Mouse (Mus musculus): Measurements from ENCODE around the gene Cdh5.
"Not testable (repeated sequence)": the region's sequence is repeated elsewhere in the genome, so short reads cannot be mapped to it uniquely, and the experiment has no call there.

The Cdh5 gene

DNA sequence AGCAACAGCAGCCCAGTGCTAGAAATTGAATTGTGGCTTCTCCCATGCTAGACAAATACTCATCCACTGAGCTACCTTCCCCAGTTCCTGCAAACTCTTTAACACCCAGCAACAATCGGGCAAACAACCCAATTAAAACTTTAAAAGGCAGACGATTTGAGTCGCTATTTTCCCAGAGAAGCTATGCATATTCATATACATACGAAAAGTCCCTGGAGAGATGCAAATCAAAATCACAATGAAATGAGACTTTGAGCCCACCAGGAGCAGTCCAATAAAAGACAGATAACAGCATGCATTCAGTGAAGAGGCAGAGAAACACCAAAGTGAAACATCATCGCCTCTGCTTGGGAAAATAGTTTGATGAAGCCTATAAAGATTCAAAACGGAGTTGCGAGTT, 8.1 kb upstream of the Cdh5 start:
- DNase-seq = no peak

DNA sequence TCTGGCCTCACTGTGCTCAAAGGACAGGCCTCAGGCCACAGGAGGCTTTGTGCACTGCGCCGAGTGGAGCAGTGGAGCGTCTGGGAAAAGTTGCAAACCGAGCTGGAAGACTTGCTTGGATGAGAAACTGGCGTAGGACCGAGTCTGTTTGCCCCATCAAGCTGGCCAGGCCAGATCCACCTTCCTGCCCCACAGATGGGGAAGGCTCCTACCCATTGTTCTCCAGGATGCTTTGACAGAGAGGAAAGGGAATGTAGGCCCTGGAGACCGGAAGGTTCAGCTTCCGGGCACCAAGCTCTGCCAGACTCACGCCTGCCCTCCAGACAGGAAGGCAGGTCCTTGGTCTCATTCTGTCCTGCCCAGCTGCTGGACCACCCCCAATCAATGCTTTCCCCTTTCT, 5.8 kb upstream of the Cdh5 start:
- DNase-seq = peak; percentile 38

GRCm38 (mm10) chr8:104096644-104097043, 4.8 kb upstream of the Cdh5 start:
- no peak for DNase-seq

GRCm38 (mm10) chr8:104098671-104099346, 2.6 kb upstream of the Cdh5 start:
- DNase-seq = no peak

- peak; percentile 31 for DNase-seq
These were observed 1.9 kb upstream of the Cdh5 start for GRCm38 (mm10) chr8:104099347-104100099.

DNA sequence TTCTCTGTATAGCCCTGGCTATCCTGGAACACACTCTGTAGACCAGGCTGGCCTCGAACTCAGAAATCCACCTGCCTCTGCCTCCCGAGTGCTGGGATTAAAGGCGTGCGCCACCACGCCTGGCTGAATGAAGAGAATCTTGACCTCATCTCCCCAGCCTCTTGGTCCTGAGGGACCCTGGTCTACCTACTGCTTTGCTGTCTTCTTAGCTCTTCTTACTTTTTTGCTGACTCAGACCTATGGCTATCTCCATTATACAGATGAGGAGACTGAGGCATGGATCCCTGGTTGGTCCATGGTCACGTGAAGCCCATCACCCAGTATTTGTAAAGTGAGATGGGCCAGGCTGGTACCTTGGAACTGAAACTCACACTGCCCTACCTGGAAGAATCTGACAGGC, 701 bp upstream of the Cdh5 start:
- not testable (repeated sequence) for DNase-seq

GRCm38 (mm10) chr8:104103462-104103861, 2.0 kb downstream of the Cdh5 start:
- no peak for DNase-seq

DNA sequence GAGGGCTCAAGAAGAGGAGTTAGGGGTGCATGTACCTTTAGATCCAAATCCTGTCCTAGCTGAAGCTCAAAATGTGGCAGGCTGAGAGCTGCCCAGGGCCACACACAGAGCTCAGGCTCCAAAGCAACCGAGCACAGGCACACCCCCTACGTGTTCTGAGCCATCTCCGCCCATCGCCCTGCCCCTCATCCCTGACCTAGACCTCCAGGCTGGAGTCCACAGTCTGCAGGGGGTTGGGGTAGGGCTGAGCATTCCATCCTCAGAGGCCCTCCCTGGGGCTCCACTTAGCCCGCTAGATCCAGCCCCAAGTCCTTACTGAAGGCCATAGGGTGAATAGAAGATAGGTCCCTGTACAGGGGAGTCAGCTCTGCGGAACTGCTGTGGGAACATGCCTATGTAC, 4.3 kb downstream of the Cdh5 start:
- no peak for DNase-seq

GRCm38 (mm10) chr8:104106276-104106946, 5.0 kb downstream of the Cdh5 start:
- DNase-seq = no peak

DNA sequence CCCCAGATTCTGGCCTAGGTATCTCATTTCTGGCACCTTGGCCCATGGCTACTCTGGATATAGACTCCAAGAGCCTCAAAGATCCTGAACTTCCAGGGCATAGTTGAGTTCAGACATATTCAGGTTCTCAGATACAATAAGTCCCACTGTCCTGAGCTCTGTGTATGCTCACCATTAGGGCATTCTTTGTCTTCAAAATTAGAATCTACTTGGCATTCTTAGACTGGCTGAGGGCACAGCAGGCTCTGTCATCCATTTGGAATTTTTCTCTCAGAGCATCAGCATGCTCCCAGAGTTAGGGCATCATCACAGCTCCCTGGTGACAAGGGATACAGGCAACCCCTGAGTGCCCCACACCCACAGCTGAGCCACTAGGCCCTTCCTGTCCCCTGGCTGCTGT, 5.7 kb downstream of the Cdh5 start:
- no peak for DNase-seq

DNA sequence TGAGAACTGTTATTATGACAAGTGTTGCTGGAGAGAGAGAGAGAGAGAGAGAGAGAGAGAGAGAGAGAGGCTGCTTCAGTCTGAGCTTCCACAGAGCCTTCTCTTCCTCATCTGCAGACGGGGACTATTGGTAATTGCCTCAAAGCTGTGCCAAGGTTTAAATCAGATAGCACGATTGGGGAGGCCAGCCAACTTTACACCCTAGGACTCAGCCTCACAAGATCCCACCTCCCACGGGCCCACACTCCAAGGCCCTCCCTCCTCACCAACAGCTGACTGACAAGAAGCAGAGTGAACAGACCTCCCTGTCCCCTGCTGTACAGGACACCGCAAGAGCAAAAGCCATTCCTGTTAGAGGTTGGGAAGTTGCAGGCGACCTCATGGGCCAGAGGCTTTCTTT, 6.6 kb downstream of the Cdh5 start:
- DNase-seq = no peak

DNA sequence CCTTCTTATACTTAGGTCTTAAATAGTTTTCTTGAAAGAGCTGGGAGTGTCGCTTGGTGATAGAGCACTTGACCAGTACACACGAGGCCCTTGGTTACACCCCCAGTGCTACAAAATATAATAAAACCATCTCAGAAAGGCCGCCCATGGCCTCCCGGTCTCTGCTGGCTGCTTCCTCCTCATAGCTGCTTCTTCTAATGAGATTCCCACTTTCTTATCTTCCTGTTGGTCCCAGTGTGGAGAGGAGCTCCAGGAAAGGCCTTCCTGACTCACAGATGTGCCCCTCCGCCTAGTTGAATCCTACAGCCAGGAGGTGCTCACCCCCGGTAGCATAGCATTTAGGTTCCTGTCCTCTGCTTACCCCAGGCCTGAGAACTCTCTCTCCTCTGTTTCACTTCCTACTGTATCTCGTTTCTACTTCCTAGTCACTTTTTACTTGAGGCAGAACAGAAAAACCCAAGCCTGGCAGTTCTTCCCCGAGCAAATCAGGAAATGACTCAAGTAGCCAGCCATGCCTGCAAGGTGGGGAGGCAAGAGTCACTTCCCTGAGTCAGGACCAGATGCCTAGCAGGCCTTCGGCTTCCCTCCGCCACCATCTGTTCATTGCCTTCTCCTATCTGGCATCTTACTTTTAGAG, 9.2 kb downstream of the Cdh5 start:
- DNase-seq = peak; percentile 11

GRCm38 (mm10) chr8:104121640-104122416, 20.4 kb downstream of the Cdh5 start:
- peak; percentile 54 for DNase-seq

GRCm38 (mm10) chr8:104123080-104123657, 21.7 kb downstream of the Cdh5 start:
- DNase-seq = no peak

- no peak for DNase-seq
These were observed 23.1 kb downstream of the Cdh5 start for GRCm38 (mm10) chr8:104124534-104124933.

DNA sequence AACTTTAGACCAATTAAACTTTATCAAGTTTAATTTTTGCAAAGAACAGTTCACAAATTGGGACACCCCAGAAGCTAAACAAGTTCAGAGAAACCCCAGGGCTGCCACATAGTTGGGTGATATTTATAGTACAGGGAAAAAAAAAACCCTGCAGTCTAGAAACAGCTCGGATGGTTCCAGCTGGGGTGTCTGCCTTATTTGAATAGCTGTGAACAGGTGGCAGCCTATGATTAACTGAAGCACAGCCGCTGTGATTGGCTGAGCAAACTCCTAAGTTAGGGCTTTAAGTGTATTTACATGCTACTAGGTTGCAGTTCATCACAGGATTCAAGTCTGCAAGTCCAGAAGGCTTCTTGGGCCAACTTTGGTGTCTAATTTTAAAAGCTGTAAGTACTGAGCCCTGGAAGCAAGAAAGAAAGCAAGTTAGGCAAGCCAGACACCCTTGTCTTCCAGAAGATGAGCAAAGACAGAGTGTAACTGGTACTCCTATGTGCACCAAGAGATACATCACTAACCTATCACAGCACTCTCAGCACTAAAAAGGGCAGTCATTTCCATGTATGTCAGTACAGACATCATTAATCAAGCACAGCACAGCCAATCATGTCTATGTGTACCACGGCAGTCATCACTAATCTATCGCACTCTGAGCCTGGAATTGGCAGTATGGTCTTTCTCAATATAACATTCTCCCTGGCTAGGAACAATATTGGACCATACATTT, 25.9 kb downstream of the Cdh5 start:
- DNase-seq = no peak

- DNase-seq = no peak
These were observed 29.5 kb downstream of the Cdh5 start for GRCm38 (mm10) chr8:104130916-104131315.

DNA sequence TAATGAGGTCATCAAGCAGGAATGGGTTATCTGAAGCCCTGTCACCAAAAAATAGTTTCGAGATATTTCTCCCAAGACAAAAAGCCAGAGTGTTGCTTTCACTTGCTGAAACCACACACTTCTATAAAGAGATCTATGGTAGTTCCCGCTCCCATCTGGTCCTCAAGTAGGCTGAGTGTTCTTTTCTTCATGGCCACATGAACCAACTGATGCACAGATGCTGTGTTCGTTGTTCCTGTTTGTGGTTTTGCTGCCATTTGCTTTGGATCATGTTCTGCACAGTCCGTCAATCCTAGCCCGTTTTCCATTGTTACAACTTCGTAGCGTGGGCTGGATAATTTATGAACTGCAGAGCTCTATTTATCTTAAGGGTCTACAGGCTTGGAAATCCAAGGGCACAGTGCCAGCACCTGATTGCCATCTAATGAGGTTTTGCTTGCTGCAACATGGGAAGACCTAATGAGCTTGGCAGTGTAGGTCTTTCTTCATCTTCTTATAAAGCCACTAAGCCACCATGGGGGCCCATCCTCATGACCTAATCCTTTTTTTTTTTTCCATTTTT, 30.1 kb downstream of the Cdh5 start:
- DNase-seq = no peak

DNA sequence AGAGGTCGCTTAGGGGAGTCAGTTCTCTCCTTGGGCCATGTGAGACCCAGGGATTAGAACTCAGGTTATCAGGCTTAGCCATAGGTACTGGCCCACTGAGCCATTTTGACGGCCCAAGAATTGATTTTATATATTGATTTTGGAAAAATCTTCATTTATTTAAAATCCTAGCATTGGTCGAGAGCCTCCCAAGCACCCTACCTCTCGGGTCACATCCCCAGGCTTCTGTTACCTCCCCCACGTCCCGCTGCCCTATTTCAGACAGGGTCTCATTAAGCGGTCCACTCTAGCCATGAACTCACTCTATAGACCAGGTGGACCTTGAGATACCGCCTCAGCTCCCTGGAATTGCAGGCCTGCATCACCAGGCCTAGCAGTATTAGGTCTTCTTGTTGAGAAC, 33.1 kb downstream of the Cdh5 start:
- DNase-seq = no peak

DNA sequence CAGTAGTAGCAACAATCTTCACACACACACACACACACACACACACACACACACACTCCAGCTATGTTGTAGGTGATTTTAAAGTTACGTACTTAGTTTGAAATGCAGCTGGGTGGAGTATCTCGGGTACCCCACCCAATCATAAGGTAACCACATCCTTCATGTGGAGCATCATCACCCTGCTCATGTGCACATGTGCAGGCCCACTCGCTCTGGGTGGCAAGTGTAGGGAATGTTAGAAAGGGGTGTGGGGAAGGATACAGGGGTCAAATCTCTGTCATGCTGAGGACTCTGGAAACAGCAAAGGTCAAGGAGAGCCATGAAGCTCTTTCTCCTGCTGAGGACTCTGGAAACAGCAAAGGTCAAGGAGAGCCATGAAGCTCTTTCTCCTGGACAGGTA, 34.9 kb downstream of the Cdh5 start:
- DNase-seq = no peak

DNA sequence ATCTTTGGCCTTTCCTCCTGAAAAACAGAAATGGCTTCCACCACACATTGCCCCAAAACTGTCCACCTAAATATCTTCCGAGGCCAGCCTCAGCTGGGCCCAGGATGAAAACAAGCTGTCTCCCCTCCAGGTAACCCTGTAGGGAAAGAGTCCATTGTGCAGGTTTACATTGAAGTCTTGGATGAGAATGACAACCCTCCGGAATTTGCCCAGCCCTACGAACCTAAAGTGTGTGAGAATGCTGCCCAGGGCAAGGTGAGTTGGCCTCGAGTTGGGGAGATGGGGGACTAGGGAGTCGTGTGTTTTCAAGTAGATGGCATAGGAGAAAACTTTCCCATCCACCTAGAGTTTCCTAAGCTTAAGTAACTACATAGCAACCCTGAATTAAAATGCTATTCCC, 36.2 kb downstream of the Cdh5 start:
- DNase-seq = no peak
